Mouse (Mus musculus): ENCODE data around the gene Sumo1. TPM values are rescaled to one million over a fixed set of nuclear protein-coding genes. Genes with fewer than 3 reads are reported as not detected.
"Not testable (repeated sequence)": the region's sequence is repeated elsewhere in the genome, so short reads cannot be mapped to it uniquely, and the experiment has no call there.

The Sumo1 gene
- polyA plus RNA-seq, 1 experiment from 2014 or later = 395 TPM

DNA sequence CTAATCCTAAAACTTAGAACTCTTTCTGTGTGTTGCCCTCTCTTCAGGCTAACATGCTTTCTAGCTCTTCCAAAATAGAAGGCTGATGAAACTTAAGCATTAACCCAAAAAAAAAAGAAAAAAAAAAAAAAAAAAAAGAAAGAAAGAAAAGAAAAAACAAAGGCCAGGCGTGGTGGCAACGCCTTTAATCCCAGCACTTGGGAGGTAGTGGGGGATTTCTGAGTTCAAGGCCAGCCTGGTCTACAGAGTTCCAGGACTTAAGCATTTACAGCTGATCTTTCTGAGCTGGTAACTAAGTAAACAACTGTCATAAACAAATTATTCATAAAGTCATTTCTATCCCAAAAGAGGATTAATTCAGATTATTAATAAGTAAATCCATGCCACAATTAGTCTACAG is 1.8 kb downstream of the Sumo1 start:
- Histone ChIP-seq H3K9ac (no peak overlapping the region), H3K9me3 (replicated peaks) (no peaks in the 10 kb centered on the region), H3K4me2 (peak overlapping the region; percentile 77), H3K36me3 (0 out of 2 replicates have a peak, but pooled peaks cover 3% of the 10 kb centered on the region), H3K27me3 (no peaks in the 10 kb centered on the region), H3K4me1 (peaks cover 20% of the 10 kb centered on the region), H3K27ac (no peak overlapping the region), H3K4me3 (replicated peaks) (peak overlapping the region; percentile 17)
- 69% methylated on average over 2 of the region's 2 CpGs for whole genome bisulfite sequencing
- ATAC-seq (replicated peaks; ENCODE audit: low FRiP score) = no peak

DNA sequence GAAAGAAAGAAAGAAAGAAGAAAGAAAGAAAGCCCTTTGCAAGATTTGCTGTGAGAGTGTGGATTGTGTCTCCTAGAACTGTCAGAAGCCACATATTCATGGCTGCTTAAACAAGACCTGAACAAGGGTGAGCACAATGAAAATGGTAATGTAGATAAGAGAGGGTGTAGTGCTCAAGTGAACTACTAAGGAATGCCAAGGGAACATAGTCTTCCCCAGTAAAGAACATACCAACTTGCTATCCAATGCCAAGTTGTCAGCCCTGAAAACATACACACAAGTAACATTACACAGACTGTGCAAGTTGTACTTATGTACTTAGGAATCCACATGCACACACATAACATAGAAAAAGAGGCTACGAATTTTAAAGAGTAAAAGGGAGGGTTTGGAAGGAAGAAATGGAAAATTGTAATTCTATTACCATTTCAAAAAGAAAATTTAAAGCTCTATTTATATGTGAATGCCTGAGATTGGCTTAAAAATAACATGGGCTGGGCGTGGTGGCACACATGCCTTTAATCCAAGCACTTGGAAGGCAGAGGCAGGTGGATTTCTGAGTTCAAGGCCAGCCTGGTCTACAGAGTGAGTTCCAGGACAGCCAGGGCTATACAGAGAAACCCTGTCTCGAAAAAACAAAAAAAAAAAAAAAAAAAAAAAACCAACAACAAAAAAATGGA is 7.0 kb downstream of the Sumo1 start:
- no peak for ATAC-seq (replicated peaks; ENCODE audit: low FRiP score)
- H3K4me2 ChIP-seq = no peak overlapping the region

DNA sequence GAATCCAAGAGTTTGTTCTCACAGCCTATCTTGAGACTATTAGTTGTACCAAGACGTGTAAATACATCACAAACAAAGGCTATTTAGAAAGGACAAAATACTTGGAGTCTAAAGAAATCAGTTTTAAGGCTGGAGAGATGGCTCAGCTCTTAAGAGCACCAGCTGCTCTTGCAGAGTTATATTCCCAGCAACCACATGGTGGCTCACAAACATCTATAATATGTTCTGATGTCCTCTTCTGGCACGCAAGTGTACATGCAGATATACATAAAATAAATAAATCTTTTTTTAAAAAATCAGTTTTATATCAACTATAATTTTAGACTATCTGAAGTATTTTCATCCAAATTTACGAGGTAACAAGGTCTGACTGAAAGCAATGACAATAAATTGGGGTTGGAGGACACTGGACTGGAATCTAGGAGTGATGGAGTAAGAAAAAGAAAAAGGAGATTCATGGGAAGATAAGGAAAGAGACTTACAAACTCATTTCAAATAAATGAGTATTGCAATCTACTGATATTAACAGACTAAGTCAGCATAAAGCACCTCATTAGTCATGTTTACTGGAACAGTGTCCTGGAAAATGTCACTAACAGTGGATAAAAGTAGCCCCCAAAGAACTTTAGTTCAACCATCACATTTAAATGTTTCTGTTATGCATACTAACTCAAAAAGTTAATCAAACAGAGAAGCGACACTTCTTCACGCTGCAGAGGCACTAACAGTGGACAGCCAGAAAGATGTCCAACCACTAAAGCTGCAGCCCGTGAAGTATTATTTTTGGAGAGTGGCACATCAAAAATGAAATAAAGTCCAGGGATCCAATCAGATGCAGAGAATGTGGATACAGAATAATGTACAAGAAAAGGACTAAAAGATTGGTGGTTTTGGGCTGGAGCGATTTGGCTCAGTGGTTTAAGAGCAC is 14.1 kb downstream of the Sumo1 start:
- Histone ChIP-seq H3K4me1 (no peaks in the 10 kb centered on the region), H3K9ac (no peak overlapping the region), H3K9me3 (replicated peaks) (no peaks in the 10 kb centered on the region), H3K27me3 (no peaks in the 10 kb centered on the region), H3K27ac (no peak overlapping the region), H3K4me3 (replicated peaks) (no peak overlapping the region), H3K36me3 (peaks cover 28% of the 10 kb centered on the region), H3K4me2 (no peak overlapping the region)
- no peak for ATAC-seq (replicated peaks; ENCODE audit: low FRiP score)
- 88% methylated on average over 7 of the region's 7 CpGs for WGBS

More for the DNA sequence above, 7.0 kb downstream of the Sumo1 start:
- H3K27ac ChIP-seq = no peak overlapping the region
- H3K9me3 ChIP-seq (replicated peaks) = no peaks in the 10 kb centered on the region
- 95% methylated on average over 3 of the region's 3 CpGs for WGBS
- H3K9ac ChIP-seq = no peak overlapping the region
- H3K36me3 ChIP-seq = no peaks in the 10 kb centered on the region
- H3K4me3 ChIP-seq (replicated peaks) = no peak overlapping the region
- H3K27me3 ChIP-seq = no peaks in the 10 kb centered on the region
- H3K4me1 ChIP-seq = peaks cover 8% of the 10 kb centered on the region

DNA sequence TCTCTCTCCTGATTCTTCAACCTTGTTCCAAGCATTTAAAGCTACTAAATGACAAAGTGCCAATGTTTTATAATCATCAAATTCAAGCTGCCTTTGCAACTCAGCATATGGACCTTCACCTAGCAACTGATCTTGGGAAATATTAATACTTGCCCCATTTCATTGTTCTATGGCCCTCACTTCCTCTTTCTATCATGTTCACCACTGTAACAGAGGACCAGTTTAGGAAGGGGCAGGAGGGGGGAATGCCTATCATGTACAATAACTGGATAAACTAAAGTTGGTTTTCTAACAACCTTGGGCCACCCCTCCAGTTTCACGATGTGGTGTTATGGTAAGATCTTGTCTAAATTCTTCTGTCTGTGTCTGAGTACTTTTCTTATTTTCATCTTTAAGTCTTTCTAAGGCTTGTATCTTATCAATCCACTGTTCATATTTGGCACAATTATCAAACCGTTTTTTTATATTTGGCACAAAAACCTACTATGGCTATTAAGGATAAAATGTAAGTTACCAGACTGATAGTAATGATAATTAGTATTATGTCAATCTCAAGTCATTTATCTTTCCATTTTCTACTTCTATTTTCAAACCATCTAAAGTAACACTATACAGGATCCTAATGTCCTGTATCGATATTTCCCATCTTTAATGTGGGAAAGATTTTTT is 17.3 kb downstream of the Sumo1 start:
- no peak overlapping the region for H3K27ac ChIP-seq
- H3K9ac ChIP-seq = no peak overlapping the region
- 91% methylated on average over 3 of the region's 3 CpGs for WGBS

DNA sequence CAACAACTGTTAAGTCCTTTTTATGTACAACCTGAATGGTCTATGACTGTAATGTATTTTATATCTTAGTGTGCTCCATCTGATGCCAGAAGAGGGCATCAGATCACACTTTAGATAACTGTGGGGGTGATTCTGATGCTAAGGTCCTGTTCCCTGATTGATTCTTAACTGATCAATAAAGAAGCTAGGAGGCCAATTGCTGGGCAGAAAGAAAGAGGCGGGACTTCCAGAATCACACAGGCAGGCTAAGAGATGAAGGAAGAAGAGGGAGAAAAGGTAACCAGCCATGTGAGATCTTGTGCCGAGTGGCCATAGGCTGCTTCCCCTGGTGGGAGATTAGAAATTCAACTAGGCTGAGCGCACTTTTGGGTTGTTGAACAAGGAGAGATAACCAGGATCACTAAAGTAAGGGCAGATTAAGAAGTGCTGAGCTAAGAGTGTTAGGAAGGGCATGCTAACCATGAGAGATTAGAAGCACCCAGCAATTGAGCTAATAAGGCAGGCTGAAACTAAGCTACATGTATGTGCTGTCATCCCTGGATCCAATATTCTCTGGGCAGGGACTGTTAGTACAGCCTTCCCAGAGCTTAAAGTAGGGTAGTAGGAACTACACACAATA is 19.3 kb downstream of the Sumo1 start:
- H3K4me1 ChIP-seq = no peaks in the 10 kb centered on the region
- H3K9me3 ChIP-seq (replicated peaks) = no peaks in the 10 kb centered on the region
- WGBS = 93% methylated on average over 3 of the region's 3 CpGs
- H3K27ac ChIP-seq = no peak overlapping the region
- H3K4me3 ChIP-seq (replicated peaks) = no peak overlapping the region
- peaks cover 69% of the 10 kb centered on the region for H3K36me3 ChIP-seq
- H3K9ac ChIP-seq = no peak overlapping the region
- no peak overlapping the region for H3K4me2 ChIP-seq
- ATAC-seq (replicated peaks; ENCODE audit: low FRiP score) = no peak
- no peaks in the 10 kb centered on the region for H3K27me3 ChIP-seq

More for the DNA sequence above, 17.3 kb downstream of the Sumo1 start:
- H3K36me3 ChIP-seq = peaks cover 50% of the 10 kb centered on the region
- H3K4me2 ChIP-seq = no peak overlapping the region
- H3K9me3 ChIP-seq (replicated peaks) = no peaks in the 10 kb centered on the region
- no peaks in the 10 kb centered on the region for H3K27me3 ChIP-seq
- ATAC-seq (replicated peaks; ENCODE audit: low FRiP score) = no peak
- no peaks in the 10 kb centered on the region for H3K4me1 ChIP-seq
- no peak overlapping the region for H3K4me3 ChIP-seq (replicated peaks)

DNA sequence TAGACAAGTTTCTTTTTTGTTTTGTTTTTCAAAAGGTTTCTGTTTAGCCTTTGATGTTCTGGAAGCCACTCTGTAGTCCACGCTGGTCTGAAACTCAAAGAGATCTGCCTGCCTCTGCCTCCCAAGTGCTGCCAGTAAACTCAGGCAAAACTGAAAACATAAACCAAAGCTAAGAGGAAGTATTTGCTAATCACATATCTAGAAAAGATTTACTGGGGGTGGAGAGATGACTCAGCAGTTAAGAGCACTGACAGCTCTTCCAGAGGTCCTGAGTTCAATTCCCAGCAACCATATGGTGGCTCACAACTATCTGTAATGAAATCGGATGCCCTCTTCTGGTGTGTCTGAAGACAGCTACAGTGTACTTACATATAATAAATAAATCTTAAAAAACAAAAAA is 24.1 kb downstream of the Sumo1 start:
- not testable (repeated sequence) for H3K9ac ChIP-seq; H3K9me3 ChIP-seq (replicated peaks); H3K27me3 ChIP-seq; H3K27ac ChIP-seq; H3K4me2 ChIP-seq; H3K4me1 ChIP-seq; ATAC-seq (replicated peaks; ENCODE audit: low FRiP score); H3K4me3 ChIP-seq (replicated peaks)
- 94% methylated on average over 2 of the region's 2 CpGs for WGBS
- H3K36me3 ChIP-seq = peaks cover 74% of the 10 kb centered on the region

DNA sequence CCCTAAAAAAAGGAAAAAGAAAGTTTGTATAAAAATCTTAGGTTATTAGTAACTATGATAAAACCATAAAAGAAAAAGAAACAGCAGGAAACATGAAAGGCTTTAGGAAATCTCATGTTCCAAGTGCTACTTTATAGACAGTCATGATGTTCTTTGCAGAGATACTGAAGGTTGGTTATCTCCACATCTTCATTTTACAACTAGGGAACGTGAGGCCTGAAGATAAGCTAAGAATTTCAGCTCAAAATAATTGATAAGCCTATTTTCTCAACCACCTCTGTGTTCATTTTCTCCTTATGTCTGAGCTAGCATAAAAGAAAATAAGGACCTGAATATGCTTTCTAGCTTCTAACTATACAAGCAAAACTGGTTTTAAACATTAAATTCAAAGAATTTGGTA is 28.1 kb downstream of the Sumo1 start:
- H3K4me3 ChIP-seq (replicated peaks) = no peak overlapping the region
- H3K4me2 ChIP-seq = no peak overlapping the region
- no peaks in the 10 kb centered on the region for H3K4me1 ChIP-seq
- no peaks in the 10 kb centered on the region for H3K9me3 ChIP-seq (replicated peaks)
- H3K27ac ChIP-seq = no peak overlapping the region
- peaks cover 61% of the 10 kb centered on the region for H3K36me3 ChIP-seq
- H3K9ac ChIP-seq = no peak overlapping the region
- WGBS = 87% methylated on average over 1 of the region's 1 CpGs
- no peak for ATAC-seq (replicated peaks; ENCODE audit: low FRiP score)
- H3K27me3 ChIP-seq = no peaks in the 10 kb centered on the region

DNA sequence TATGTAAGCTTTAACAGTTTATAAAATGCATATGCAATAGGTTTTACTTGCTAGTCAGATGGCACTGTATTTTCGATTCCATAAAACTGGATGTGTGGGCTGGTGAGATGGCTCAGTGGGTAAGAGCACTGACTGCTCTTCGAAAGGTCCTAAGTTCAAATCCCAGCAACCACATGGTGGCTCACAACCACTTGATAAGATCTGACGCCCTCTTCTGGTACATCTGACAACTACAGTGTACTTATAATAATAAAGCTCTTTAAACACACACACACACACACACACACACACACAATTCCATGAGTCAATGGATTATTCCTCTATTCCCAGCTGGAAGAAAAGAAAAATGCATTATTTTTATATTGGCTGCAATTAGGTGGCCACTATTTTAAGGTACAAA is 32.3 kb downstream of the Sumo1 start:
- no peak overlapping the region for H3K4me2 ChIP-seq
- peaks cover 5% of the 10 kb centered on the region; the same call in 1 of the 2 replicates for H3K4me1 ChIP-seq
- no peaks in the 10 kb centered on the region for H3K27me3 ChIP-seq
- H3K36me3 ChIP-seq = peaks cover 34% of the 10 kb centered on the region
- no peaks in the 10 kb centered on the region for H3K9me3 ChIP-seq (replicated peaks)
- no peak for ATAC-seq (replicated peaks; ENCODE audit: low FRiP score)
- H3K4me3 ChIP-seq (replicated peaks) = no peak overlapping the region
- H3K27ac ChIP-seq = no peak overlapping the region
- 93% methylated on average over 3 of the region's 3 CpGs for WGBS
- no peak overlapping the region for H3K9ac ChIP-seq

DNA sequence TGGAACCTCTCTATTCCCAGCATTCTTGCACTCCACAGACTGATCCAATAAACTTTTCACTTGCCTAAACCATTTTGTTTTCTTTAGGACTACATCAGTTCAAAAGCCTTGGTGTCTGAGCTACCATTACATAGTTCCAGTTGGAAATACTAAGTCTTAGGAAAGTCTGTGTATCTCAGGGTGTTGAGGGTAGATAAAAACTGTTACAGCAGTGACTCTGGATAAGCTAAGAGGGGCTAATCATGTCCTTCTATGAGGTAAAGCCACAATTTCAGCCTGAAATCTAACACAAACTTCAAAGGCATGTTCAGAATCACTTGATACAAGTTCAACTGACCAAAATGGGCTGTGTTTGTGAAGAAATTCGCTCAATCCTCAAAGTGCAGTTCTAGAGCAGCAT is 34.3 kb downstream of the Sumo1 start:
- 92% methylated on average over 1 of the region's 1 CpGs for WGBS
- Histone ChIP-seq H3K36me3 (peaks cover 16% of the 10 kb centered on the region), H3K27me3 (no peaks in the 10 kb centered on the region), H3K4me2 (no peak overlapping the region), H3K4me1 (peaks cover 10% of the 10 kb centered on the region; the same call in 1 of the 2 replicates), H3K9ac (no peak overlapping the region), H3K4me3 (replicated peaks) (no peak overlapping the region), H3K27ac (no peak overlapping the region), H3K9me3 (replicated peaks) (no peaks in the 10 kb centered on the region)
- no peak for ATAC-seq (replicated peaks; ENCODE audit: low FRiP score)

DNA sequence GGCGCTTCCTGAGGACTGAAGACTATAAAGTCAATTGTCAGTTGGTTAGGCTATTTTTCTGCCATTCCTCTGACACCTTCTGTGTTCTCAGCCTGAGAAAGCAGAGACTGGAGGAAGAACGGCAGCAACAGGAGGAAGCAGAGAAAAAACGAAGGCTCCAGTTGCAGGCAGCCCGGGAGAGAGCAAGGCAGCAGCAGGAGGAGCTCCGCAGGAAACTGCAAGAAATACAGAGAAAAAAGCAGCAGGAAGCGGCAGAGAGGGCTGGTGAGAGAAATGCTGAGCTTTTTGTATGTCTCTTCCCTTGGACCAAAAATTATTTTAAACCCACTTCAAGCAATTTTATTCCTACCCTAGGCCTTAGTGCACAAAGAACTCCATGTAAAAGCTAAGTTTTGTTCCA is 37.6 kb downstream of the Sumo1 start:
- ATAC-seq (replicated peaks; ENCODE audit: low FRiP score) = no peak

DNA sequence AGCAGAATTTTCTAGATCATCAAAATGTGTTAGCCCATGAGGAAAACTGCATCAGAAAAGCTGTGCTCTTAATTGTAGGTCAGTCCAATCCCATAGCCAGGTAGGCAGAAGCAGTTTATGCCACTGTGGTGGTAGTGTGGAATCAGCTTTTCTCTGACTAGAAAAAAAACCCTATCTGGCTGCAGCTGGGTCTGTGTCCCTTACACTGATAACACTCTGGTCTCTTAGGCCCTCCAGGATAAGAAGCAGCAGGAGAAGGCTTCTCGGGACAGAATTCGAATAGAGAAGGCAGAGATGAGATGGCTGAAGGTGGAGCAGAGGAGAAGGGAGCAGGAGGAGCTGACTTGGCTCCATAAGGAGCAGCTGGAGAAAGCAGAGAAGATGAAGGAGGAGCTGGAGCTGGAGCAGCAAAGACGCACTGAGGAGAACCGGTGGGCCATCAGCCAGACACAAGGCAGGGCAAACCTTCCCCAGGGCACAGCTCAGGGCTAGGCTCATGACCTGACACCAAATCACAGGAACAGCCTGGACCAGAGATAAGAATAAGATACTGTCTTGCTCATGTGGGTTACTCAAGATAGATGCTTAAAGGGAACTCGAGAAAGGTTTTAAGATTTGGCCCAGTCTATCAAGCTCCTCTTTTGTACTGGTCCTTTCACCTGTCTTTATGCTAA is 38.5 kb downstream of the Sumo1 start:
- H3K36me3 ChIP-seq = no peaks in the 10 kb centered on the region
- H3K27ac ChIP-seq = no peak overlapping the region
- no peak overlapping the region for H3K9ac ChIP-seq
- no peaks in the 10 kb centered on the region for H3K9me3 ChIP-seq (replicated peaks)
- H3K4me2 ChIP-seq = no peak overlapping the region
- H3K27me3 ChIP-seq = no peaks in the 10 kb centered on the region
- no peak overlapping the region for H3K4me3 ChIP-seq (replicated peaks)
- ATAC-seq (replicated peaks; ENCODE audit: low FRiP score) = no peak
- H3K4me1 ChIP-seq = peaks cover 10% of the 10 kb centered on the region; the same call in 1 of the 2 replicates
- 76% methylated on average over 5 of the region's 5 CpGs for WGBS

More for the DNA sequence above, 37.6 kb downstream of the Sumo1 start:
- 0 out of 2 replicates have a peak overlapping the region, but pooled peaks have one; percentile 15 for H3K4me2 ChIP-seq
- peaks cover 10% of the 10 kb centered on the region; the same call in 1 of the 2 replicates for H3K4me1 ChIP-seq
- 22% methylated on average over 6 of the region's 6 CpGs for WGBS
- no peak overlapping the region for H3K27ac ChIP-seq
- H3K4me3 ChIP-seq (replicated peaks) = no peak overlapping the region
- H3K9ac ChIP-seq = no peak overlapping the region
- H3K36me3 ChIP-seq = no peaks in the 10 kb centered on the region
- no peaks in the 10 kb centered on the region for H3K27me3 ChIP-seq
- H3K9me3 ChIP-seq (replicated peaks) = no peaks in the 10 kb centered on the region

All from kidney, embryonic 15.5 days (tissue).